Mouse (Mus musculus) CH12.LX (cell line): Measurements from ENCODE around the gene Micu1. TPM values are rescaled to one million over a fixed set of nuclear protein-coding genes. Genes with fewer than 3 reads are reported as not detected.

Source experiments
- DNase-seq: peaks from one replicate; pipeline ENCODE4 v3.0.0-alpha.2; 2013; ENCODE audit errors: extremely low read depth
- H3K27ac ChIP-seq: 2 replicates; pipeline ENCODE4 v1.5.1; 2012; ENCODE audit warnings: low read depth, mild to moderate bottlenecking, control low read depth, moderate library complexity; ENCODE audit not compliant: insufficient read depth
- H3K27me3 ChIP-seq: replicated peaks from 2 replicates; pipeline ENCODE3; 2012; ENCODE audit warnings: inconsistent platforms
- H3K36me3 ChIP-seq, 2 experiments: replicated peaks in 1 of 2; 2 replicates each; pipeline versions ENCODE3 to v1.6.1; 2012; ENCODE audit warnings: inconsistent platforms in 1 of 2, low read length in 1 of 2, mild to moderate bottlenecking in 1 of 2, mixed read lengths in 1 of 2, moderate library complexity in 1 of 2; ENCODE audit not compliant: control insufficient read depth in 1 of 2, insufficient read depth in 1 of 2
- H3K4me1 ChIP-seq, 2 experiments: 2 replicates each; pipeline ENCODE4 v1.6.1; 2012; ENCODE audit warnings: inconsistent platforms in 1 of 2, moderate library complexity in 1 of 2; ENCODE audit not compliant: insufficient read depth in 2 of 2, control insufficient read depth in 1 of 2
- H3K4me2 ChIP-seq: 2 replicates; pipeline ENCODE4 v1.6.1; 2012; ENCODE audit warnings: low read depth, mild to moderate bottlenecking, control low read depth; ENCODE audit not compliant: poor library complexity, insufficient read depth, severe bottlenecking
- H3K4me3 ChIP-seq, 3 experiments: fragments of 150-350 bp in 1 of 3; sonication (generic) in 1 of 3; replicated peaks in 1 of 3; 2 replicates each; pipeline versions ENCODE3 to v1.5.1; 2011 to 2012; ENCODE audit warnings: low read depth in 2 of 3, low read length in 2 of 3, mild to moderate bottlenecking in 2 of 3, moderate library complexity in 2 of 3, control low read depth in 1 of 3, improper control_type of control experiment in 1 of 3, inconsistent platforms in 1 of 3, mixed read lengths in 1 of 3; ENCODE audit not compliant: poor library complexity in 1 of 3
- H3K79me2 ChIP-seq: replicated peaks from 2 replicates; pipeline ENCODE4 v1.6.1; 2012; ENCODE audit warnings: mild to moderate bottlenecking, moderate library complexity; ENCODE audit not compliant: control insufficient read depth, poor library complexity, insufficient read depth, severe bottlenecking; ENCODE audit errors: extremely low read depth
- H3K9ac ChIP-seq: 2 replicates; pipeline ENCODE4 v1.6.1; 2012; ENCODE audit warnings: low read depth, mild to moderate bottlenecking, control low read depth, moderate library complexity; ENCODE audit not compliant: insufficient read depth
- H3K9me3 ChIP-seq: replicated peaks from 2 replicates; pipeline ENCODE3; 2012; ENCODE audit warnings: low read length, inconsistent platforms, mixed read lengths
- CTCF ChIP-seq, 2 experiments: IDR thresholded peaks in 1 of 2; conservative IDR thresholded peaks in 1 of 2; 2 replicates each; pipeline ENCODE4 v1.5.1; 2011 to 2012; ENCODE audit warnings: low read depth in 2 of 2, low read length in 2 of 2, improper control_type of control experiment in 1 of 2, inconsistent platforms in 1 of 2, mild to moderate bottlenecking in 1 of 2, moderate library complexity in 1 of 2
- ELF1 ChIP-seq: IDR thresholded peaks from 2 replicates; pipeline ENCODE4 v1.6.1; 2014; ENCODE audit warnings: low read depth, mild to moderate bottlenecking, inconsistent platforms, low read length, improper control_type of control experiment
- EP300 ChIP-seq: IDR thresholded peaks from 2 replicates; pipeline ENCODE4 v1.6.1; 2011; ENCODE audit warnings: low read length, improper control_type of control experiment
- ETS1 ChIP-seq: conservative IDR thresholded peaks from 2 replicates; pipeline ENCODE4 v1.6.1; 2012; ENCODE audit warnings: low read depth, mild to moderate bottlenecking, inconsistent platforms, low read length, improper control_type of control experiment, moderate library complexity
- GABPA ChIP-seq: IDR thresholded peaks from 2 replicates; pipeline ENCODE4 v1.6.1; 2012; ENCODE audit warnings: low read depth, low read length, improper control_type of control experiment, inconsistent platforms; ENCODE audit not compliant: insufficient replicate concordance
- KAT2A ChIP-seq: IDR thresholded peaks from 2 replicates; pipeline ENCODE4 v1.6.1; 2012; ENCODE audit warnings: low read length, improper control_type of control experiment, inconsistent platforms; ENCODE audit not compliant: insufficient replicate concordance
- MAFK ChIP-seq: IDR thresholded peaks from 2 replicates; pipeline ENCODE4 v1.6.1; 2011; ENCODE audit warnings: low read length, improper control_type of control experiment; ENCODE audit not compliant: insufficient replicate concordance
- MAX ChIP-seq: IDR thresholded peaks from 2 replicates; pipeline ENCODE4 v1.6.1; 2011; ENCODE audit warnings: low read length, improper control_type of control experiment
- MAZ ChIP-seq: IDR thresholded peaks from 2 replicates; pipeline ENCODE4 v1.6.1; 2012; ENCODE audit warnings: low read depth, mild to moderate bottlenecking, inconsistent platforms, low read length, improper control_type of control experiment, moderate library complexity
- MEF2A ChIP-seq: IDR thresholded peaks from 2 replicates; pipeline ENCODE4 v1.6.1; 2014; ENCODE audit warnings: low read depth, mild to moderate bottlenecking, inconsistent platforms, low read length, improper control_type of control experiment, borderline replicate concordance
- MXI1 ChIP-seq: IDR thresholded peaks from 2 replicates; pipeline ENCODE4 v1.6.1; 2011; ENCODE audit warnings: mild to moderate bottlenecking, low read depth, low read length, improper control_type of control experiment
- NELFE ChIP-seq: IDR thresholded peaks from 2 replicates; pipeline ENCODE4 v1.6.1; 2011; ENCODE audit warnings: low read depth, low read length, improper control_type of control experiment
- NRF1 ChIP-seq: IDR thresholded peaks from 2 replicates; pipeline ENCODE4 v1.6.1; 2014; ENCODE audit warnings: low read depth, mild to moderate bottlenecking, inconsistent platforms, low read length, improper control_type of control experiment, moderate library complexity
- PAX5 ChIP-seq: IDR thresholded peaks from 2 replicates; pipeline ENCODE4 v1.6.1; 2012; ENCODE audit warnings: low read length, inconsistent platforms, mixed read lengths
- POLR2A ChIP-seq: IDR thresholded peaks from 2 replicates; pipeline ENCODE4 v1.6.1; 2011; ENCODE audit warnings: low read depth, mild to moderate bottlenecking, improper control_type of control experiment, low read length
- RCOR1 ChIP-seq: conservative IDR thresholded peaks from 2 replicates; pipeline ENCODE4 v1.6.1; 2012; ENCODE audit warnings: low read depth, mild to moderate bottlenecking, inconsistent platforms, low read length, improper control_type of control experiment
- SMC3 ChIP-seq: IDR thresholded peaks from 2 replicates; pipeline ENCODE4 v1.6.1; 2011; ENCODE audit warnings: low read depth, low read length, improper control_type of control experiment
- TBP ChIP-seq: conservative IDR thresholded peaks from 2 replicates; pipeline ENCODE4 v1.6.1; 2011; ENCODE audit warnings: low read depth, low read length, improper control_type of control experiment
- TCF12 ChIP-seq: IDR thresholded peaks from 2 replicates; pipeline ENCODE4 v1.6.1; 2014; ENCODE audit warnings: low read depth, mild to moderate bottlenecking, inconsistent platforms, low read length, improper control_type of control experiment
- USF1 ChIP-seq: IDR thresholded peaks from 2 replicates; pipeline ENCODE4 v1.6.1; 2014; ENCODE audit warnings: low read depth, mild to moderate bottlenecking, inconsistent platforms, low read length, improper control_type of control experiment
- USF2 ChIP-seq: conservative IDR thresholded peaks from 2 replicates; pipeline ENCODE4 v1.6.1; 2011; ENCODE audit warnings: low read depth, low read length, improper control_type of control experiment
- ZC3H11A ChIP-seq: IDR thresholded peaks from 2 replicates; pipeline ENCODE4 v1.6.1; 2012; ENCODE audit warnings: low read depth, mild to moderate bottlenecking, inconsistent platforms, low read length, improper control_type of control experiment
- ZMIZ1 ChIP-seq: IDR thresholded peaks from 2 replicates; pipeline ENCODE4 v1.6.1; 2012; ENCODE audit warnings: low read depth, mild to moderate bottlenecking, inconsistent platforms, low read length, improper control_type of control experiment
- ZNF384 ChIP-seq: IDR thresholded peaks from 2 replicates; pipeline ENCODE4 v1.6.1; 2012; ENCODE audit warnings: low read depth, low read length, improper control_type of control experiment, inconsistent platforms
- dilution Hi-C: fragments of 300-500 bp; cut with MboI; formaldehyde crosslinking; loops from 2 replicates; pipeline ENCODE4 v1.14.3; 2020; ENCODE audit warnings: low sequenced_read_pairs; ENCODE audit not compliant: extremely low pct_unique_long_range_greater_than_20kb, extremely low pct_ligation_motif_present
- in situ Hi-C: fragments of 300-500 bp; cut with MboI; formaldehyde crosslinking; loops from 3 replicates; pipeline ENCODE4 v1.14.3; 2019; ENCODE audit warnings: low sequenced_read_pairs, low pct_ligation_motif_present, low pct_unique_long_range_greater_than_20kb, mixed read lengths
- polyA plus RNA-seq: library from polyadenylated mRNA; unstranded; fragments of >175 nt; gene quantifications from 2 replicates; pipeline ENCODE4 v1.2.1, GENCODE M21; 2012; ENCODE audit warnings: low read depth; ENCODE audit not compliant: insufficient read length
- total RNA-seq, 2 experiments: library from RNA; depleted of rRNA; stranded (reverse); fragments of 300-350 nt in 1 of 2; fragments of >200 nt in 1 of 2; gene quantifications; 2 replicates each; pipeline ENCODE4 v1.2.3; 2012 to 2014

Micu1 gene
- total and polyA plus RNA-seq, 3 experiments: 23.1 to 37.1 (median 29.3) TPM

- in situ Hi-C loops (no loop called here), dilution Hi-C loops (no loop called here)
- Histone ChIP-seq H3K4me3 (no peak overlapping the region), H3K27ac (no peak overlapping the region), H3K27me3 (no peaks in the 10 kb centered on the region), H3K4me2 (no peak overlapping the region), H3K9me3 (no peaks in the 10 kb centered on the region), H3K9ac (no peak overlapping the region), H3K79me2 (no peaks in the 10 kb centered on the region), H3K4me1 (peaks cover 0 to 12% of the 10 kb centered on the region in 2 experiments; a peak in 3 of 4 replicates), H3K36me3 (peaks cover 3 to 50% of the 10 kb centered on the region in 2 experiments)
- DNase-seq: no peak
- TF ChIP-seq USF2: no peak
Observed at GRCm38 (mm10) chr10:59754104-59754503, 51.8 kb downstream of the Micu1 start.

- Histone ChIP-seq H3K9ac (no peak overlapping the region), H3K36me3 (peaks cover 3 to 49% of the 10 kb centered on the region in 2 experiments)
Observed at GRCm38 (mm10) chr10:59754901-59755300, 52.6 kb downstream of the Micu1 start.

GRCm38 (mm10) chr10:59755681-59756080 is 53.4 kb downstream of the Micu1 start:
- dilution Hi-C loops (no loop called here), in situ Hi-C loops (no loop called here)
- no peaks in the 10 kb centered on the region for H3K79me2 ChIP-seq
- H3K9me3 ChIP-seq: no peaks in the 10 kb centered on the region
- H3K4me2 ChIP-seq: no peak overlapping the region
- H3K4me1 ChIP-seq: peaks cover 0 to 11% of the 10 kb centered on the region in 2 experiments; a peak in 3 of 4 replicates
- no peak overlapping the region for H3K4me3 ChIP-seq
- no peak overlapping the region for H3K9ac ChIP-seq
- TF ChIP-seq TCF12: no peak
- no peak for TF ChIP-seq MEF2A
- no peak for TF ChIP-seq ZNF384
- no peak for TF ChIP-seq CTCF (conservative IDR thresholded peaks at IDR 0.05 in 1 of 2, IDR thresholded peaks at IDR 0.05 in 1 of 2; ENCODE audit: low read depth in 2 of 2, low read length in 2 of 2)
- TF ChIP-seq ELF1: no peak
- no peak for TF ChIP-seq ZC3H11A
- TF ChIP-seq ZMIZ1: no peak
- TF ChIP-seq MXI1: no peak
- TF ChIP-seq USF2: no peak
- TF ChIP-seq USF1: no peak
- TF ChIP-seq KAT2A: no peak
- TF ChIP-seq RCOR1: no peak
- TF ChIP-seq MAZ: no peak
- no peak for TF ChIP-seq NELFE
- TF ChIP-seq GABPA: no peak
- TF ChIP-seq NRF1: no peak
- TF ChIP-seq MAX: no peak
- no peak for TF ChIP-seq EP300
- TF ChIP-seq SMC3: no peak
- TF ChIP-seq, all 38 proteins: peak for 0
- no peak for DNase-seq
- Histone ChIP-seq H3K36me3 (peaks cover 3 to 45% of the 10 kb centered on the region in 2 experiments), H3K27me3 (no peaks in the 10 kb centered on the region), H3K27ac (no peak overlapping the region)

More at GRCm38 (mm10) chr10:59754901-59755300, 52.6 kb downstream of the Micu1 start:
- Histone ChIP-seq H3K4me3 (no peak overlapping the region), H3K9me3 (no peaks in the 10 kb centered on the region), H3K79me2 (no peaks in the 10 kb centered on the region), H3K4me2 (no peak overlapping the region), H3K27me3 (no peaks in the 10 kb centered on the region), H3K4me1 (peaks cover 0 to 11% of the 10 kb centered on the region in 2 experiments; a peak in 3 of 4 replicates), H3K27ac (no peak overlapping the region)
- no peak for TF ChIP-seq PAX5
- TF ChIP-seq TCF12: no peak
- TF ChIP-seq POLR2A: no peak
- TF ChIP-seq ZMIZ1: no peak
- TF ChIP-seq MAFK: peak; percentile 99
- no peak for TF ChIP-seq TBP
- TF ChIP-seq ETS1: no peak
- in situ Hi-C loops (no loop called here), dilution Hi-C loops (no loop called here)
- no peak for DNase-seq
